Mouse (Mus musculus) midbrain, postnatal 0 days (tissue): ENCODE measurements at regions not wholly inside any gene's neighbourhood (a gene's known extent, or its start where the extent isn't known, plus 50 kb on each side); places are given as distances from the start of the nearest gene placed in this dataset.
A peak's percentile ranks its signal among the peaks of the same experiment; 100 is the strongest.

Experiments used
- ATAC-seq: fragments of 200-750 bp; cut with Nextera tagmentation; 2 replicates; pipeline ENCODE4 v1.8.0; 2017; ENCODE audit warnings: moderate number of reproducible peaks, mild to moderate bottlenecking, moderate TSS enrichment, moderate library complexity; ENCODE audit not compliant: low FRiP score
- DNase-seq: peaks from one replicate; pipeline ENCODE4 v3.0.0-alpha.2; 2015; ENCODE audit warnings: low spot score
- H3K27ac ChIP-seq: fragments of 300-500 bp; sonication (generic); 2 replicates; pipeline ENCODE4 v1.5.1; 2014; ENCODE audit warnings: low read depth, mild to moderate bottlenecking, low read length, mixed read lengths
- H3K27me3 ChIP-seq: fragments of 300-500 bp; sonication (generic); 2 replicates; pipeline ENCODE4 v1.6.1; 2014; ENCODE audit warnings: low read length, control low read depth, mixed read lengths; ENCODE audit not compliant: insufficient read depth
- H3K36me3 ChIP-seq: fragments of 300-500 bp; sonication (generic); 2 replicates; pipeline ENCODE4 v1.6.1; 2014; ENCODE audit warnings: low read length, control low read depth, mixed read lengths; ENCODE audit not compliant: insufficient read depth
- H3K4me1 ChIP-seq: fragments of 300-500 bp; sonication (generic); 2 replicates; pipeline ENCODE4 v1.6.1; 2014; ENCODE audit warnings: mild to moderate bottlenecking, control low read depth, antibody characterized with exemption, low read length, mixed read lengths; ENCODE audit not compliant: insufficient read depth
- H3K4me2 ChIP-seq: fragments of 300-500 bp; sonication (generic); 2 replicates; pipeline ENCODE4 v1.6.1; 2014; ENCODE audit warnings: low read depth, mild to moderate bottlenecking, low read length, mixed read lengths; ENCODE audit not compliant: poor library complexity, severe bottlenecking
- H3K4me3 ChIP-seq: fragments of 300-500 bp; sonication (generic); 2 replicates; pipeline ENCODE4 v1.5.1; 2014; ENCODE audit warnings: low read depth, mild to moderate bottlenecking, low read length, moderate library complexity
- H3K9ac ChIP-seq: fragments of 300-500 bp; sonication (generic); replicated peaks from 2 replicates; pipeline ENCODE4 v1.6.1; 2014; ENCODE audit warnings: mild to moderate bottlenecking, low read length, moderate library complexity, mixed read lengths; ENCODE audit not compliant: poor library complexity, severe bottlenecking
- H3K9me3 ChIP-seq: fragments of 300-500 bp; sonication (generic); 2 replicates; pipeline ENCODE4 v1.6.1; 2016; ENCODE audit warnings: low read length, control low read depth
- CTCF ChIP-seq: IDR thresholded peaks from 2 replicates; pipeline ENCODE4 v1.5.1; 2016; ENCODE audit warnings: antibody characterized with exemption, mild to moderate bottlenecking
- WGBS: fragments of 180-500 bp; shearing (Covaris S2); extraction: QIAGEN DNeasy Blood & Tissue Kit; methylation state at CpG from one replicate; pipeline ENCODE4 v1.1.7; 2014; 5-methylcytosine and 5-hydroxymethylcytosine counted together

DNA sequence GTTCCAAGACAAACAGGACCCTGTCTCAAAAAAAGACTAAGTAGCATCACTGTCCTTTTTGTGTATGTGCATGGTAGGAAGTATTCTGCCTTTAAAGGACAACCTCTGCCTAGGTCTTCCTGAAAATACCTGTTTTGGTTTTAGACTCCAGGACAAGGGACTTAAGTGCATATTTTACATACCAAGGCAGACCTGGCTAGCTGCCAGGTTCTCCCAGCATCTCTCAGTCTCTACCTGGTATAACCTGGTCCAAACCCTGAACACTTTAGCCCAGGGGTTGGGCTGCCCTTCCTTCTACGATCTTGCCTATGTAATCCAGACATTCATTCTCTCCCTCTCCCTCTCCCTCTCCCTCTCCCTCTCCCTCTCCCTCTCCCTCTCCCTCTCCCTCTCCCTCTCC lies 348.9 kb downstream of the Pdzph1 start:
- Histone ChIP-seq H3K4me3 (no peak overlapping the region), H3K4me2 (no peak overlapping the region), H3K9ac (no peak overlapping the region), H3K27ac (no peak overlapping the region), H3K4me1 (no peaks in the 10 kb centered on the region), H3K27me3 (no peaks in the 10 kb centered on the region), H3K36me3 (no peaks in the 10 kb centered on the region), H3K9me3 (no peaks in the 10 kb centered on the region)
- DNase-seq: no peak
- no peak for ATAC-seq
- 68% methylated on average over 1 of the region's 1 CpGs for WGBS
- TF ChIP-seq CTCF: no peak

- no peak for TF ChIP-seq CTCF
- H3K9ac ChIP-seq: no peak overlapping the region
- no peaks in the 10 kb centered on the region for H3K4me1 ChIP-seq
- H3K4me3 ChIP-seq: no peak overlapping the region
- H3K4me2 ChIP-seq: no peak overlapping the region
- H3K36me3 ChIP-seq: no peaks in the 10 kb centered on the region
- DNase-seq (no peak), ATAC-seq (no peak)
- H3K27me3 ChIP-seq: no peaks in the 10 kb centered on the region
- no peaks in the 10 kb centered on the region for H3K9me3 ChIP-seq
- no peak overlapping the region for H3K27ac ChIP-seq
- no CpG with 5 or more reads among the region's 1 CpGs for WGBS
These were observed 392.3 kb downstream of the Pdzph1 start for GRCm38 (mm10) chr17:58598911-58599310.

- DNase-seq: no peak
- H3K27me3 ChIP-seq: no peaks in the 10 kb centered on the region
- no peaks in the 10 kb centered on the region for H3K36me3 ChIP-seq
- no peaks in the 10 kb centered on the region for H3K9me3 ChIP-seq
- TF ChIP-seq CTCF: no peak
- no peak overlapping the region for H3K4me2 ChIP-seq
- no peaks in the 10 kb centered on the region for H3K4me1 ChIP-seq
- no peak overlapping the region for H3K27ac ChIP-seq
- no peak overlapping the region for H3K4me3 ChIP-seq
- no peak overlapping the region for H3K9ac ChIP-seq
- ATAC-seq: no peak
These were observed 394.5 kb downstream of the Pdzph1 start for GRCm38 (mm10) chr17:58596661-58597060.

GRCm38 (mm10) chr17:58587946-58588345 lies 403.2 kb downstream of the Pdzph1 start:
- no peak overlapping the region for H3K9ac ChIP-seq
- TF ChIP-seq CTCF: peak; percentile 53
- no peaks in the 10 kb centered on the region for H3K9me3 ChIP-seq
- WGBS: 61% methylated on average over 2 of the region's 2 CpGs
- no peak overlapping the region for H3K4me2 ChIP-seq
- ATAC-seq (no peak), DNase-seq (peak; percentile 48)
- H3K27ac ChIP-seq: no peak overlapping the region
- no peaks in the 10 kb centered on the region for H3K27me3 ChIP-seq
- no peak overlapping the region for H3K4me3 ChIP-seq
- no peaks in the 10 kb centered on the region for H3K4me1 ChIP-seq
- no peaks in the 10 kb centered on the region for H3K36me3 ChIP-seq

- DNase-seq (no peak), ATAC-seq (no peak)
- TF ChIP-seq CTCF: no peak
- no peaks in the 10 kb centered on the region for H3K9me3 ChIP-seq
- no peaks in the 10 kb centered on the region for H3K27me3 ChIP-seq
- no peak overlapping the region for H3K9ac ChIP-seq
- 87% methylated on average over 2 of the region's 2 CpGs for WGBS
- H3K4me2 ChIP-seq: no peak overlapping the region
- no peaks in the 10 kb centered on the region for H3K36me3 ChIP-seq
- no peak overlapping the region for H3K27ac ChIP-seq
- H3K4me1 ChIP-seq: no peaks in the 10 kb centered on the region
- no peak overlapping the region for H3K4me3 ChIP-seq
These were observed 418.3 kb downstream of the Pdzph1 start for GRCm38 (mm10) chr17:58572885-58573284.
